Mouse (Mus musculus) splenic B cell, adult 2 months (primary cell): ENCODE data around the gene Hspa1b.
"Not testable (repeated sequence)": the region's sequence is repeated elsewhere in the genome, so short reads cannot be mapped to it uniquely, and the experiment has no call there.

Experiments used
- DNase-seq: peaks from one replicate; pipeline ENCODE4 v3.0.0-alpha.2; 2011; ENCODE audit warnings: low read depth, low spot score
- H3K27me3 ChIP-seq: 2 replicates; pipeline ENCODE4 v1.6.1; 2012; ENCODE audit warnings: mild to moderate bottlenecking, low read length, moderate library complexity, mixed read lengths; ENCODE audit not compliant: control insufficient read depth, poor library complexity, insufficient read depth, severe bottlenecking
- H3K36me3 ChIP-seq: 2 replicates; pipeline ENCODE4 v1.6.1; 2012; ENCODE audit warnings: mild to moderate bottlenecking, low read length, moderate library complexity, mixed read lengths; ENCODE audit not compliant: control insufficient read depth, poor library complexity, insufficient read depth, severe bottlenecking

Hspa1b gene

GRCm38 (mm10) chr17:34959130-34959778 is at the start of gene Hspa1b:
TSS of gene Hspa1b (minus strand) at chr17:34959238.
- H3K27me3 ChIP-seq, H3K36me3 ChIP-seq: not testable (repeated sequence)
- DNase-seq, result peak; percentile 90

- DNase-seq, result peak; percentile 43
- Histone ChIP-seq H3K36me3 (peaks cover 33% of the 10 kb centered on the region), H3K27me3 (no peaks in the 10 kb centered on the region)
These were observed 48.5 kb upstream of the Hspa1b start for GRCm38 (mm10) chr17:35007387-35007991.

GRCm38 (mm10) chr17:35005902-35006301 is 46.9 kb upstream of the Hspa1b start:
- DNase-seq, result not testable (repeated sequence)

DNA sequence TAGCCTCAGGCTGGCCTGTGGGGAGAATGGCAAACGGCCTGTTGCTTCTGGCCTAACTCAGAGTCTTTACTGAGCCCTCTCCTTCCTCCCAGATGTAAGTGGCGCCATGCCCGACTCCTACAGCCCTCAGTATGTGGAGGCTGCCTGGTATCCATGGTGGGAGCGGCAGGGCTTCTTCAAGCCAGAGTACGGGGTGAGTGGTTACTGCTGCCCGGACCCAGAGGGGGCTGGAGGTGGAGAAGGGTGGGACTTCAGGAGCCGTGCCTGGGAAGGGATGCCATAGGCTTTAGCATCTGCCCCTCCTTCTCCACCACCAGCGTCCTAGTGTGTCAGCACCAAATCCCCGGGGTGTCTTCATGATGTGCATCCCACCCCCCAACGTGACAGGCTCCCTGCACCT is 46.1 kb upstream of the Hspa1b start:
- H3K27me3 ChIP-seq, result no peaks in the 10 kb centered on the region
- peaks cover 24% of the 10 kb centered on the region for H3K36me3 ChIP-seq
- DNase-seq, result no peak

More at GRCm38 (mm10) chr17:35005902-35006301, 46.9 kb upstream of the Hspa1b start:
- peaks cover 28% of the 10 kb centered on the region for H3K36me3 ChIP-seq
- H3K27me3 ChIP-seq, result not testable (repeated sequence)

DNA sequence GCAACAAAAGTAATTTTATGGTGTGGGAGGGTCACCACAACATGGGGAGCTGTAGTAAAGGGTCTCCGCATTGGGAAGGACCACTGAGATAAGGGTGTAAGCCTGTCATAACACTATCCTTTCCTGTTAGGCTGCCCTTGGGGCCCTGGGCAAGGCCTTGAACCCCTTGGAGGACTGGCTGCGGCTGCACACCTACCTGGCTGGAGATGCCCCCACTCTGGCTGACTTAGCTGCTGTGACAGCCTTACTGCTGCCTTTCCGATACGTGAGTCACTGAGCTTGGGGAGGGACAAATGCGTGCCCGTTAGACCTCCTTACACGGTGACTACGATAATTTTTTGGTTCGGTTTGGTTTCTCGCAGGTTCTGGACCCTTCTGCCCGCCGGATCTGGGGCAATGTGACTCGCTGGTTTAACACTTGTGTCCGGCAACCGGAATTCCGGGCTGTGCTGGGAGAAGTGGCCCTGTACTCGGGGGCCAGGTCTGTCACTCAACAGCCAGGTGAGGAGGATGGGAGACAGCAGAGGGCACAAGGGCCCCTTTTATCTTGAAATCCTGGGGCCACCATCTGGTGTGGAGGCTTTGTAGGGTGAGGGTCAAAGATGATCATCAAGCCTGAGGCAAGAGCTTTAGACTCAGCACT is 45.2 kb upstream of the Hspa1b start:
- Histone ChIP-seq H3K27me3 (no peaks in the 10 kb centered on the region), H3K36me3 (peaks cover 24% of the 10 kb centered on the region)
- DNase-seq, result no peak

- no peak for DNase-seq
- H3K27me3 ChIP-seq, result no peaks in the 10 kb centered on the region
- peaks cover 25% of the 10 kb centered on the region for H3K36me3 ChIP-seq
These were observed 44.2 kb upstream of the Hspa1b start for GRCm38 (mm10) chr17:35003022-35003838.

DNA sequence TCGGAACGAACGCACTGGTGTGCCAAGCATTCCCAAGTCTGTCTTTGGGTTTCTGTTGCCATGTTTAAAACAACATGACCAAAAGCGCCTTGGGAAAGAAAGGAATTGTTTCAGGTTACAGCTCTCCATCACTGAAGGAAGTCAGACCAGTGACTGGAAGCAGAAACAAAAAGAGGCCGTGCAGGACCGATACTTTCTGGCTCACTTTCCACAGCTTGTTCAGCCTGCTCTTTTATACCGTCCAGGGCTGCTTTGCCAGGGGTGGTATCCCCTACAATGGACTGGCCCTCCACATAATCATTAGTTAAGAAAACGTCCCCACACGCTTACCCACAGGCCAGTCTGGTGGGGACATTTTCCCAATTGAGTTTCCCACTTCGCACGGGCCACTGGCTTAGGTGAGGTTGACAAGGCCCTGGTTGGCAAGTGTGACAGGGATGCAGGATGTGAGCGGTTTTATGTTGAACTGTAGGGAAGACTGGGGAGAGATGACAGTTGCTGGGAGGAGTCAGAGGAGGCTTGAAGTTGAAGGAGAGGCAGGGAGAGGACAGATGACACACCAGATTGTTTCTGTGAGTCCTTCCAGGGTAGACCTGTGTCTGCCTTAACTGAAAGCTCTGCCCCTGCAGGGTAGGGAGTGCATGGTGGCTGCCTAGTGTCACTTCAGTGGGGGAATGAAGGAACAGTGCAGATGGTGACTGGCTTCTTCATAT is 43.3 kb upstream of the Hspa1b start:
- peak; percentile 22 for DNase-seq
- Histone ChIP-seq H3K27me3 (no peaks in the 10 kb centered on the region), H3K36me3 (peaks cover 27% of the 10 kb centered on the region)

- Histone ChIP-seq H3K27me3 (no peaks in the 10 kb centered on the region), H3K36me3 (peaks cover 25% of the 10 kb centered on the region)
- DNase-seq, result peak; percentile 58
These were observed 42.6 kb upstream of the Hspa1b start for GRCm38 (mm10) chr17:35001452-35002152.

DNA sequence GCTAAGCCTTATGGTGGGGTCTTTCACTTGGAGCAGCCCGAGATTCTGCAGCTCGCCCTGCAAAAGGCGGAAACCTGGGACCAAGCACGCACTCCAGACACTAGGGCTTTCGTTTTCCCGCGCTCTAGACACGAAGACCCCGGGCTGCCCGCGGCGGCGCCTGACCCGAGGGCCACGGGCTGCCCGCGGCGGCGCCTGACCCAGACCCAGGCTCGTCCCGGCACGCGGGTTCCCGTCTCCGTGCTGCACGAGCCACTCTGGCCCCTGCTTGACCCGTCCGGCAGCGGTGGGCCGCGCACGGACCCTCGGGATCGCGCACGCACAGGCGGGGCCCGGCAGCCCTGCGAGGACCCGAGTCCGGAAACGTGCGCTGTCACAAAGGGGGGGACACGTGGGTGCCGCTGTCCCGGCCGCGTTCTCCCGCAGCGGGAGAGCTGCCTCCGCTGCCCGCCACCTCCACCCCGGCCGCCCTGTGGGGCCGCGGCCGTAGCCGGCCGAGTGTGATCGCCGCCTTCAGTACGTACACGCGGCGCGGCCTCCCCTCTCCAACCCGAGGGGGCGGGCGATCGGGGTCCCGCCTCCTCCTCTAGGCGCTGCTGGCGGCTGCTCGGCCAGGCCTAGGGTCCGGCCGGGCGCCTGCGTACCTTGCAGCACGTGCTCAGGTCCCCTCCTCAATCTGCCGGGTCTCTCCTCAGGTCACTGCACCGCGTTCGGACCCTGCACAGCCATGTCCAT is 41.8 kb upstream of the Hspa1b start, which contains the start of gene Vars:
TSS of gene Vars (plus strand) at position 271 of the 735 bp plus-strand sequence.
- Histone ChIP-seq H3K27me3 (no peaks in the 10 kb centered on the region), H3K36me3 (peaks cover 24% of the 10 kb centered on the region)
- DNase-seq, result peak; percentile 84

DNA sequence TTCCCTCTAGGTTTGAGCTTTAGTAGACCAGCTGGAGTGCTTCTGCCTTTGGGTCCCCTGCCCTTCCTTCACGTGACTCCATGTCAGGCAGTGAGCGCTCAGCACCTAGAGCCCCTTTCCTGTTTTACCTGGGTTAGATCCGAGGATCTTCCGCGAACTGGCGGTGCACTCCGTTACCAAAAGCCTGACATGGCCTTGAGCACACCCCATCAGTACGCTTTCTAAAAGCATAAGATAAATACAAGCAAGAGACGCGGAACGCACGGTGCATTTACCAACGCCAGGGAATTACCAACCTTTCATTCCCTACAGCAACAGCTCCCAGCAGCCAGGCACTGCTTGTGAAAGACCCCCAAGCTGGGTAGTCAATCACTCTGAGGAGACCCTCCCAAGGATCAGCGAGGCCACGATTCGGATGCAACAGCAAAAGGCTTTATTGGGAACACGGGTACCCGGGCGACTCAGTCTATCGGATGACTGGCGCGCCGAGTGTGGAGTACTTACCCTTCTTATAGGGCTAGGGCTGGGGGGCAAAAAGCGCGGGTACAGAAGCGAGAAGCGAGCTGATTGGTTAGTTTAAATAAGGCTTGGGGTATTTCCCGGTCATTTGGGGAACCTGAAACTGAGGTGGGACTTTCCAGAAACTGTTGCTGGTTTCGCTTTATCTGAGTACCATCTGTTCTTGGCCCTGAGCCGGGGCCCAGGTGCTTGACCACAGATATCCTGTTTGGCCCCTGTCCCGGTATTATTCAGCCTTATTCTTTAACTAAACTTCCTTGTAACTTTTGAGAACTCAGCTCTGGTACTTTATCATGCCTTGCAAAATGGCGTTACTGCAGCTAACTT is 41.1 kb upstream of the Hspa1b start:
- not testable (repeated sequence) for H3K27me3 ChIP-seq
- peak; percentile 83 for DNase-seq
- peaks cover 19% of the 10 kb centered on the region for H3K36me3 ChIP-seq

GRCm38 (mm10) chr17:34998526-34999430 is 39.7 kb upstream of the Hspa1b start:
- peak; percentile 28 for DNase-seq
- H3K27me3 ChIP-seq, result no peaks in the 10 kb centered on the region
- peaks cover 11% of the 10 kb centered on the region for H3K36me3 ChIP-seq

- Histone ChIP-seq H3K36me3 (peaks cover 11% of the 10 kb centered on the region), H3K27me3 (no peaks in the 10 kb centered on the region)
- DNase-seq, result no peak
These were observed 38.1 kb upstream of the Hspa1b start for GRCm38 (mm10) chr17:34997142-34997483.
